Mouse (Mus musculus) regulatory T cell (primary cell): ENCODE results near the gene Hadha.

Source experiments
- in situ Hi-C: fragments of 300-600 bp; cut with MboI, MseI; formaldehyde crosslinking; loops from one replicate; pipeline ENCODE4 v1.15.1; 2025; ENCODE audit warnings: high pct_unique_total_duplicates

Gene Hadha

GRCm38 (mm10) chr5:30112533-30113068 lies 42.4 kb downstream of the Hadha start:
- in situ Hi-C loops = no loop called here

DNA sequence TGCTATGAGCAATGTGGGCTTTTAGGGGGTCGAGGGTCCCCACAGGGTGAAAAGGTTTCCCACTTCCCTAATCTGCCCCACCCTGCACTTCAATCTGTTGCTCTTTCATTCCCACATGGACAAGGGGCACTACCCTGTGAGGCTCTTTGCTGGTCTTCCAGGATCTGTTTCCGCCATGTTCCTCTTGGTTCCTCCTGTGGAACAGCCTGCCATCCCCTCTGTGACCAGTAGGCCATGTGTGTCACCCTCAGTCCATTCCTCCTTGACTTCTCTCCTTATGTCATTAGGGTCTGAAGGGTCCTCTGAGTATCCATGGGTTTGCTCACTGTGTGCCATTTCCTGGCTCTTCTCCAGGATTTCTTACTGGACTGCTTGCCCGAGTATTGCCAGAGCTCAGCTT lies 43.2 kb downstream of the Hadha start:
- in situ Hi-C loops = no loop called here

GRCm38 (mm10) chr5:30111126-30111525 lies 43.8 kb downstream of the Hadha start:
- in situ Hi-C loops = no loop called here

DNA sequence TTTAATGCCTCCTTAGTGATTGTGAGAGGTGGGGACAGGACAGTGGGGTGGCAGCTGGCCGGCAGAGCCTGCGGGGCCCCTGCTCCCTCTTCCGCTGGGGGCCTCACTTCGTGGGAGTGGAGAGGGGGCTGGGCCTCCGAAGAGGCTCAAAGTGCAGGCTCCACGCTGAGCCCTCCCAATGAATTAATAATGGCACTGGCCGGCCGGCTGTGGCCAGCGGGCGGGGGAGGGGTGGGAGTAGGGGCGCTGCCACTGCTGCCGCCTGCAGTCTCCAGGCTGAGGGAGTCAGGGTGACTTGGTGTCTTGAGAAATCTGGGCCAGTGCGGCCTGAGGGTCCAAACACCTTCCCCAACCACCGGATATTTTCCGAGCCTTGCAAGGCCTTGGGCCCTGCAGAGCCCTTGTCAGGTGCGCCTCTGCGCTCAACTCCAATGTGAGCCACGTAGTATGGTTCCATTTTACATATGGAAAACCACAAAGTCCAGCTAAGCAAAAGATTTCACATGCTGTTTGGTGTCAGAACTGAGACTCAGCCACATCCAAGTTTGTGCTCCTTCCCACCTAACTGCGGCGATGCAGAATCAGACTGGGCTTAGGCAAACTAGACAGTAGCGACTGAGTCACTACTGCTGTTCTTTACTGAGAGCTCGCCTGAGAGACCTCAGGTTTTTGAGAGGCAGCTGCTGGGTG lies 44.4 kb downstream of the Hadha start:
- in situ Hi-C loops = no loop called here

DNA sequence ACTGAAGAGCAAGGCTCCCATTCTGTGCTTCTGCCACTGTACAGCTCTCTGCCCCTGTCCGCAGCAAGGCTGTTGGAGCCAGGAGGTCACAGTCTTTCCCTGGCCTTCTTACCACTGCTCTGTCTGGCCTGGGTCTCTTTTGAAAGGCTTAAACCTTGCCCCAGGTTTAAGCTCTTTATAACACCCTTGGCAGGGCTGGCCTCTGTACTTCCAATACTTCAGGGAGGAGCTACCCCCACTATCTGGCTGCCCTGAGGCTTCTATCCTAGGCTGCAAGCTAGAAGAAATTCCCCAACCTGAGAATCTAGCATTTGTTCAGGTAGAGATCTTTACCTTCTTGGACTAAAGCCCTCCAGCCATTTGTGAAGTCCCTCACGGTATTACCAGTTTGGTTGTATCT lies 45.1 kb downstream of the Hadha start:
- in situ Hi-C loops = no loop called here

GRCm38 (mm10) chr5:30108233-30108632 lies 46.7 kb downstream of the Hadha start:
- in situ Hi-C loops = no loop called here

- in situ Hi-C loops = no loop called here
These were observed 47.3 kb downstream of the Hadha start for GRCm38 (mm10) chr5:30107611-30108041.

DNA sequence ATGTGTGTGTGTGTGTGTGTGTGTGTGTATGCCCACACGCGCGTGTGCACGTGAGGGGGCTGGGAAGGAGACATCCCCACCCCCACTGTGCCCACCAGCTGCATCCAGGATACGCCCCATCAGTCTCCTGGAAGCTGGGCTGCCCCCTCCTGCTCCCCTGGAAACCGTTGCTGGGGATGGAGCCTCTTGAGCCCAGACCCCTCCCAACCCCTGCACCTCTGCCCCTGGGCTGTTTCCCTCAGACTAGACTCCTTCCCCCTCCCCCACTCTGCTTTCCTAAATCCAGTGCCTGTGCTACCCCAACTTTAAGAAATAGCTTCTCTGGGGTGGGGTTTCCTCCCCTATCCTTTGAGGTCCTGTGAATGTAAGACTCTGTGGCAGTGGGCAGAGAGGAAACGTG lies 47.8 kb downstream of the Hadha start:
- in situ Hi-C loops = no loop called here

DNA sequence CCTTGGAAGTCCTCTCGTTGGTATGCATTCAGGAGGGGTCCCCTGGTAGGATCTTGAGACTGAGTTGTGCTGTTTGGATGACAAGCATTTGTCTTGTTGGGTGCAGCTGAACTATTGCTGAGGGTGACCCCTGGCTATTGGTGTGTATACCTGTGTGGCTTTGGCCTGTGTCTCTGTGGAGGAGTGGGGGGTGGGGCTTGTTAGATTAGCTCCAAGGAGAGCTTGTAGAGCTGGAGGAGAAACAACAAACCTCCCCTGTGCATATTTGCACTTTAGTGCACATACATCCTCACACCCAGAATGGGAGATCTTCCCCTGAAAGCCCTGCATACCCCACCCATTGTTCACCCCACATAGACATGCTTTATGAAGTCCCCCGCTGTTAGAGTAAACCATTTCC lies 48.2 kb downstream of the Hadha start:
- in situ Hi-C loops = no loop called here

GRCm38 (mm10) chr5:30105668-30106300 lies 49.2 kb downstream of the Hadha start, which contains the start of gene 3110082J24Rik:
3110082J24Rik (minus strand) TSS chr5:30106086.
- in situ Hi-C loops = no loop called here

GRCm38 (mm10) chr5:30104841-30105667 lies 49.9 kb downstream of the Hadha start, which contains the start of gene Garem2:
Garem2 (plus strand) TSS chr5:30105161.
- in situ Hi-C loops = no loop called here

DNA sequence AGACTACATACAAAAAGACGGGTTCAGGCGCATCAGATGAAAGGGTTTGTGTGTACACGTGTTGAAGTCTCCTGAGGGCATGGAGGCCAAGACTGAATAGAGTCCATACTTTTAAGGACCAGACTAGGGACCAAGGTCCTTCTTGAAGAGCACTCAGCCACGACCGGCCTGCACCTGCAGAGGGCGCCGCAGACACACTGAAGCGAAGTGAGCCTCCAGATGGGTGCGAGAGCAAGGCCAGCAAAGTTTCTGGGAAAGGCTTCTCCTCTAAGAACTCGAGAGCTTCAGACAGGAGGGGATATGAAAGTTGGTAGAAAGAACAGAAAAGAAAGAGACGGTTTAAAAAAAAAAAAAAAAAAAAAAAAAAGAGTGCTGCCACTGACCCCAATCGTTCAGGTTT lies 50.6 kb downstream of the Hadha start:
- in situ Hi-C loops = no loop called here

- in situ Hi-C loops = no loop called here
These were observed 51.6 kb downstream of the Hadha start for GRCm38 (mm10) chr5:30103340-30103739.

GRCm38 (mm10) chr5:30098260-30098659 lies 56.7 kb downstream of the Hadha start:
- in situ Hi-C loops = no loop called here

DNA sequence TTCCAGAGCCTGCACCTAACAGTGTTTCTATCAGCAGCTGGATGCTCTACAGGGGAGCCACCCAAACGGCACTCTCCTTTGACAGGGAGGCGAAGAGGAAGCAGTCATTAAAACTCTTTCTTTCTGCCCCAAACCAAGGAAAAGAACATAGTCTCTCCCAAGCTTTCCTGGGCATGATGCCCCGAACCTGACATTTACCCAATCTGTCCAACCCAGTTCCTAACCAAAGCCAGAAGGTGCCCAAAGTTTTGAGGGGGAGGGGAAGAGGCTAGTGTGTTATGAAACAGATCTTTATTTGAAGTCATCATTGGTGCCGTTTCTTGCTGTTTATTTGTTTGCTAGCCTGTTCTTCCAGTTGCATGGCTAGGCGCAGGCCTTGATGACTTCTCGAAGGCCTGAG lies 59.2 kb downstream of the Hadha start:
- in situ Hi-C loops = no loop called here

- in situ Hi-C loops = no loop called here
These were observed 60.6 kb downstream of the Hadha start for GRCm38 (mm10) chr5:30094399-30094798.

DNA sequence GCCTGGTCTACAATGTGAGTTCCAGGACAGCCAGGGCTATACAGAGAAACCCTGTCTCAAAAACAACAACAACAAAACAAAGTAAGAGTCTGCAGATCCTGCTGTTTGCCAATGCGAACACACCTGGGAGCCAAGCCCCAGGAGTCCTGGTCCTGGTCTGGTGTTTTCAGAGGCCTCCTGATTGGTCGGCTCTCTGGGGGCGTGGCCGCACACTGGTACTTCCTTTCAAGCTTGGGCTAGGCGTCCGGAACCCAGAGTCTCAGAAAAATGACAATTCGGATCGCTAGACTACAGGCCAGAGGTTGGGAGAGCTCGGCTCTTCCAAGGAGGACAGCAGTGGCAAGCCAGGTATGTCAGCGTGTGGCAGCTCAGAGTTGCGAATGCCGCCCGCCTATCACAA lies 62.3 kb downstream of the Hadha start:
- in situ Hi-C loops = no loop called here

DNA sequence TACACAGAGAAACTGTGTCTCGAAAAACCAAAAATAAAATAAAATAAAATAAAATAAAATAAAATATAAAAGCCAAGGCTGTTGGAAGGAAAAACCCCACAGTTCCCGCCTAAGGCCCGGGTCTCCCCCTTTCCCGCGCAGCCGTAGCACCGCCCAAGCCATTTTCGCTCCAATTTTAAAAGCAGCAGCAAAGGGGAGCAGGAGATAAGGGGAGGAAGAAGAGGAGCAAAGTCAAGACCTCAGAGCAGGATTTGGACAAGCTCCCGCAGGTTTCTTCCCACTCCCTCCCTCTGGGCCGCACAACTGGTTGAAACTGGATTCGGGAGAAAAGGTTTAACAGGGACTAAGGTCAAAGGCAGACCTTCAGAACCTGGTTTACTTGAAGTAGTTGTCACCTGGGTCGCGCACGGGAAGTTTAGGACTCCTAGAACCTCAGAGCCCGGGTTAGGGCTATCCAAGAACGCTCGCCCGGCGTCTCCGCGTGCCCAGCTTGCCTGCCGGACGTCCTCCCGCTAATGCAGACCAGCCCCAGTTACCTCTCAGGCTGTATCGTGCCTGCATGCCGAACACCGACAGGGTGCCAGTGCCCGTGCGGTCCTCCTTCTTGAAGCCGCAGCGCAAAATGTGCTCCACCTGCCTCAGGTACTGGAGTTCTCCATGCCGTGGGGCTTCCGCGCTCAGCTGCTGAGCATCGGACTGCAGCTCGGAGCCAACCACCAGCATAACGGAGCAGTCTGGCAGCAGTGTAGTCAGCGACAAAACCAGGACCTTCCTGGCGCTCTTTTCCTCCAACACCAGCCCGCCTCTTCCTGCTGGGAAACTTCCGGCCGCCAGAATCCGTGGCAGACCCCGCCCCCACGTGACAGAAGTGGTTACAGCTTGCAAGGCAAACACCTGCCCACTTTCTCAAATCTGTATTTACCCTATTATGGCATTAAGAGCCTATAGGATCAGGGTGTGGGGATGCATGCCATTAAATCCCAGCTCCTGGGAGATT lies 81.8 kb downstream of the Hadha start, which contains the start of gene Tyms:
Gene Tyms (minus strand): TSS at position 793 of the 997 bp plus-strand sequence.
- in situ Hi-C loops = no loop called here

- in situ Hi-C loops = no loop called here
These were observed 82.6 kb downstream of the Hadha start for GRCm38 (mm10) chr5:30072377-30072776.

DNA sequence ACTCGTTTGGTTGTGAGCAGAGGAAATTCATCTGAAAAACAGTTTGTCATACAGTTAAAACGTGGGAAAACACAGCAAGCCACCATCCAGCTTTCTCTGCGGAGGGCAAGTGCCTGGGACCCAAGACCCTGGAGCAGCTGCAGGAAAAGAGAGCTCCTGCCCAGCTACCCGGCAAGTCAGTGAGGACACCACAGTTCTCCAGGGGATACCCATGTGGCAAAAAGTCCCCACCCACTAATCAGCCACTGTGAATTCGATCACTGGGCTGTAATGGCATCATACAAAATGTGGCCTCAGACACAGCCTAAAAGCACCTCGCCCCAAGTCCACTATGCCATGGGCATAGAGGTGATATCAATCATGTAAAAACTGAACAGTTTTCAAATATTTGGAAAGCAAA lies 83.3 kb downstream of the Hadha start:
- in situ Hi-C loops = no loop called here
